Mouse (Mus musculus) left cerebral cortex, adult 8-10 months (tissue): ENCODE measurements around the gene Med12. TPM values are rescaled to one million over a fixed set of nuclear protein-coding genes. Genes with fewer than 3 reads are reported as not detected.
A peak's percentile ranks its signal among the peaks of the same experiment; 100 is the strongest.

Experiments
- DNase-seq, 2 experiments: peaks; one replicate each; pipeline ENCODE4 v3.0.0; 2022; ENCODE audit warnings: low spot score in 2 of 2
- total RNA-seq, 4 experiments: library from RNA; stranded (reverse); gene quantifications; 2 replicates each; pipeline ENCODE4 v1.2.4; 2022

Med12 gene
- total RNA-seq: 10 to 100 TPM; 20.0 to 29.2 (median 23.7) TPM

DNA sequence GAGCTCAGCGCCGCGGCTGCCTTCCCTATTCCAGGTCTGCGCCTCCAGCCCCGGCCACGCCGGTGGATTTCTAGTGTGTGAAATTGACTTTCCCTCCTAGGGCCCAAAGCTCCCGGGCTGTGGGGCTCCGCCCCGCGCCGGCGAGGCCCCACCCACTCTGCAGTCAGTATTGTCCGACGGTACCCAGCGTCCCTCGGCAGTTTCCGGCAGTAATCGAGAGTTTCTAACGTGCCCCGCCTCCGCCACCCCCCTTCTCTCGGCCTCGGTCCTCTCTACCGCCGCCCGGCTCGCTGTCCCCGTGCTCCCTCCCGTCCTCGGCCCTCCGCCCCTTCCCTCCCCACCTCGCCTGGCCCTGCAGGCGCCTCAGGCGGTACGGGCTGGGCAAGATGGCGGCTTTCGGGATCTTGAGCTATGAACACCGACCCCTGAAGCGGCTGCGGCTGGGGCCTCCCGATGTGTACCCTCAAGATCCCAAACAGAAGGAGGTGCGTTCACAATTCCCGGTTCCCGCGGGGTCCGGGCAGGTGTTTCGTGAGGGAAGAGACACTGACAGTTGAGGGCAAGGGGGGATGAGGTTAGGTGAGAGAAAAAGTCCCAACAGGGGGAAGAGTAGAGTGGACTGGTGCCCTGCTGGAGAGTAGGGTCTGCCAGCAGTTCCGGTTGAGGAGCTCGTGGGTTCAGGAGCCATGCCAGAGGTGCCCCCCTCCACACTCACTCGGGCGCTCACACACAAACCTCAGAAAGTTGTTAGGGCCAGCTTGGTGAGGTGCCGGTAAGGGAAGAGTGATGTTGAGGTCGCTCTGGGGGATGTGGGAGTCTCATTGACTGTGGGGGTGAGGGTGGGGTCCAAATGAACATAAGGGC lies at the start of gene Med12:
Gene Med12 (plus strand): TSS at position 156 of the 864 bp plus-strand sequence.
- DNase-seq: peak; percentile 50 to 76

DNA sequence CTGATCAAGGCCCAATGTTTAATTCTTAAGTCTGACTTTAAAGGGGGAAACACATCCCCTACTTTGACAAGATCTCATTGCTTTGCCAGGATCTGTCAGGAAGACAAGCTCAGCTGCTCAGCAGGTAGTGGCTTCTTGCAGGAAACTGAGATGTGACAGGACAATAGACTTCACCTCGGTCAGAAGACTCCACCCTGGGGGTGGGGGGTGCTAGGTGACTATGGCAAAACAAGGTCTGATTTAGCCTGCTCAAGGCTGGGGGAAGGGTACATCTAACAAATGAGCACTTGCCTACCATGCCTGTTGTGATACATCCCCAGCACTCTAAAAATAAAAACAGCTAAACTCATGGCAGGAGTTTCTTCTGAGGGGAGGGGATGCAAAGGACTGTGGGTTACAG lies 28.8 kb upstream of the Med12 start:
- DNase-seq: no peak

DNA sequence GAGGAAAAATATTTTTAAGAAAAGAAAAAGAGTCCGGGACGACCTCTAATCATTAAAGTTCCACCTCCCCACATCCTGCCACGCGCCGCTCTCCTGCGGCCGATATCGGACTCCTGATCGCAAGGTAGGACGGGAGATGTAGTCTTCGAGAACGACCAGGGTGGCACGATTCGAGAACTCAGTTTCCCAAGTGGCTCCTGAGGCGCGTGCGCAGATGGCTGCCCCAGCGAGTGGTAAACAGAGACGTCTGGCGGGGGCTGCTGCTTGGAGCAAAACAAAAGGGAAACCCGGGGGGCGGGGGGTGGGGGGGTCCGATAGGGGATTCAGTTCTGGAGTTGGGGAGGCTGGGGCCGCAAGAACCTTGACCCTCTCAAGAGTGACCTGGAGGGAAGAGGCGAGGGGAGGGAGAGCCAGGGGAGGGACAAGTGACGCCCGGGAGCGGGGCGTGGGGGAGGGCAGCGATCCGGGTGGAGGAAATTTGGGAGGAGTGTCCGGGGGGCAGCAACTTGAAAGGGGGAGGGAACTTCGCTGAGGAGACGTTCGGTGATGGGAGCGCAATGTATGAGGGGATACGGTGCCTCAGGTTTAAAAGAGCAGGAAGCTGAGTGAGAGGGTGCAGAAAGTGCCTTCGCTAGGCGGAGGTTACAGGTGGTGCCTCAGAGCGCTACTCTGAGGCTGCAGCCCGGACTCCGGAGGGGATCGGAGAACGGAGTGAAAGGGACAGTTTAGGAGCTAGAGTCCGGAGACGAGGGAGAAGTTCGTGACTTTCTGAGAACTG lies 19.7 kb upstream of the Med12 start, which contains the start of gene Foxo4:
Gene Foxo4 (plus strand): TSS at position 577 of the 778 bp plus-strand sequence.
- peak; percentile 50 to 86 for DNase-seq

DNA sequence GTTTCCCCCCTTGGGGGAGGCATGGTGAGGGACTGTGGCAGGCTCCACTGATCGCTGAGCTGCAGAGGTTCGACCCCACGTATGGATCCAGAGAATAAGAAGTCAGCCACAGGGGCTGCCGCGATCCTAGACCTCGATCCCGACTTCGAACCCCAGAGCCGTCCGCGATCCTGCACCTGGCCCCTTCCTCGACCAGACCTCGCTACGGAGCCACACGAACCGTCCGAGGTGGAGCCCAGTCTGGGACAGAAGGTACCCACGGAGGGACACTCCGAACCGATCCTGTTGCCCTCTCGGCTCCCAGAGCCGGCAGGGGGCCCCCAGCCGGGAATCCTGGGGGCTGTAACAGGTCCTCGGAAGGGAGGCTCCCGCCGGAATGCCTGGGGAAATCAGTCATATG lies 19.1 kb upstream of the Med12 start:
- no peak for DNase-seq

DNA sequence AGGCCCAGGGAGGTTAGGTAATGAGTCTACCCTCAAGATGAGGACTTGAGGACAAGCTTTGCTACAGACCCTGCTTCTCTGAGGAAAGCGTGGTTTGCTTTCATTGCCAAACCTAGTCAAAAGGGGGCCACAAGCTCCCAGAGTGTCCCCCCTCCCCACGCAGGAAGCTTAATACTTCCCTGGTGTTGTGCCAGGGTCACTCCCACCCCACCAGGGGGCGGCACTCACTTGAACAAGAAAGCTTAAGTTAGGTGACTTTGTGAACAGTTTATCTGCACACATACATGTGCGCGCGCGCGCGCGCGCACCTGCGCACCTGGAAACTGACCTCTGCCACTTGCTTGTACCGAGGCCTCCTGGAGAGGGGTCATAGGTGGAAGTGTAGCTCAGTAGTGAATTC lies 17.2 kb upstream of the Med12 start:
- no peak for DNase-seq

DNA sequence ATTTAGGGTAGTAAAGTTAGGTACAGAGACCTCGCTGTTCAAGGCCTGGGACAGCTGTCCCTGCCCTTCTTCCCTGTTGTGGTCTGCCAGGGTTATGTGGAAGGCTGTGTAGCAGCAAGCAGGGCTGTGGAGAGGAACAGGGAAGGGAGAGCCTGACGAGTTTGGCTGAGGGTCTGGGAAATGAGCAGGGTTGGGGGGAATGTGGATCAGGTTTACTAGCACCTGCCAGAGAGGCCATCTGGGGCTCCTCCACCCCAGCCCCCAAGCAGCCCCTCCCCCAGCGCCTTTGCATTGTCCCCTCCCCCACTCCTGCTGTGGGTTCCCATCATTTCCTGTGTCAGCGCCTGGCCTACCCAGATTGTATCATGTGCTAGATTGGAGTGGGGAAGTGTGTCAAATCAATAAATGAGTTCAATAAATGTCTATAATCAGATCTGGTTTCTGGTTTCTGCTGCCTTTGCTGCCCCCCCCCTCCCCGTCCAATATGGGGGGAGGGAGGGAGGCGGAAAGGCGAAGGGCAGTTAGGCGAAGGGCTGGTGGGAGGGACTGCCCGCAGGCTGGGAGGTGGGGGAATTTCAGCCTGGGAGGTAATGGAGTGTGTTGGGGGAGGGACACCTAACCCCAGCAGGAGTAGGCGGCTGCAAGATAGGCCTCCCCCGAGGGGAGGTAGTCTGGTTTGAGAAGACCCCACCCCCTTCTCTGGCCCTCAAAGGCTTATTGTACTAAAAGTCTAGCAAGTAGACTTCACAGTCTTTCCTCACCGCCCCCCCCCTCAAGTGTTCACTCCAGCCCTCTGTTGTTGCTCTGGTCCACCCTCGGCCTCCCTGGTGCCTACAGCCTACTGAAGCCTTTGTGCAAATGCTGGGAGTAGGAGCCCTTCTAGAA lies 13.1 kb upstream of the Med12 start:
- DNase-seq: no peak

DNA sequence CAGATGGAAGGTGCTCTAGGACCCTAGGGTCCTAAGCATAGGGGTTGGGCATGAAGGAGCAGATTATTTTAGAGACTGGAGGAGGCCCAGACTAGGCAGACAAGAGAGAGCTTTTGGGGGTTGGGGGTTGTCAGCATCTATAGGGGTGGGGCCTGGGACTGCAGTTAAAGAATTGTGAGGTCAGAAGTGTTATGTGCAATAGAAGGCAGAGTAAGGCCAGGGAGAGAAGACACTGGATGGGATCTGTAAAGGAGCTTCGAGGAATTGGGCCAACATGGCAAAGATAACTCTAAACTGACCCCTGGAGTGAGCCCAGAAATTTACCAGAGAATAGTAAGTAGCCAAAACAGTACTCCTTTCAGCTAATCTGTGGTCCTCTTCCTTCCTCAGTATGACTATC lies 9.9 kb upstream of the Med12 start, which contains the start of gene Gm614:
Gene Gm614 (minus strand): TSS at position 101 of the 400 bp plus-strand sequence.
- no peak for DNase-seq

DNA sequence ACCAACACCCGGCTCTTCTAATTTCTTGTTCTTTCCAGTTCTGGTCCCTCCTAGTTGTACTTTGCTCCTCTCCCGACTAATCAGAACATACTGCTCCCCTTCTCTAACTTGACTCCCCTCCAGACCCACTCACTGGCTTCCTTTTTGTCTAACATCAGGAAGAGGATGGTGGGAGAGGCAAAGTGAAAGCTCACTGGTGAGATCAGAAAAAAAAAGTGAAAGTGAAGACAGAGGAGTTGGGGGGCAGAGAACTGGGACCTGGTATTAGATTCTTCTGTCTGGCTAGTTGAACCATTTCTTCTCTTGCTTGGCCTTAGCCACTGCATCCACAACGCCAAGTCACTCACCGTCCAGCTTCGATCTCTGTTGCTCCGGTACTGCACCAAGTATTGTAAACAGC lies 7.2 kb upstream of the Med12 start:
- no peak for DNase-seq

DNA sequence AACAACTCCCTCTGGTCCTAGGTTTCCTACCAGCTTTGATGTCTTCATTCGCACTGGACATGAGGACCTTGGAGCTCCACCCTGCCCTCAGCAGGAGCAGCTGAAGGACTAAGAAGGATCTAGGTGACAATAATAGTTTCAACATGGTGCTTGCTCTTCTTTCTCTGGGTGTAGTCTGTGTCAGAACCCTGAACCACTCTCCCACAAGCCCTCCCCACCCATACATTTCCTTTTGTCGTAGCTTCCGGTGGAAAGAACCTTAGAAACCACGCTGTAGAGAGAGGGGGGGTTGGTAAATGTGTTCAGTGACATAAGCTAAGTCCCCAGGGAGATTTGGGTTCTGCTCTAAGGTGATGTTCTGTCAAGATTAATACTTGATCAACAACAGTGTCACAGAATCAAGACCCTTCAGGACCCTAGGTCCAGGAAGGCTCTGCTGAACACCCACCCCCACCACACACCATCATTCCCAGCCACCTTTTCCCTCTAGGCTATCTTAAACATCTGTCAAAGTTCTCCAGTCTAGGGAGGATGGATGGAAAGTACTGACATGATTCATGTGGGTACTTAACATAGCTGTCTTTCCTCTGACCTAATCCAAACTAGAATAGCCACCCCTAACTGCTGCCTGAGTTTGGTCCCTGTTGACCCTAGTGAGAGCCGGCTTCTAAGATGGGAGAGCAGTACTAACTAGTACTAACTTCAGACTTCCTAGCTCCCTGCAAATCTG lies 5.6 kb upstream of the Med12 start, which contains the start of gene Il2rg:
Gene Il2rg (minus strand): TSS at position 231 of the 730 bp plus-strand sequence.
- DNase-seq: no peak

DNA sequence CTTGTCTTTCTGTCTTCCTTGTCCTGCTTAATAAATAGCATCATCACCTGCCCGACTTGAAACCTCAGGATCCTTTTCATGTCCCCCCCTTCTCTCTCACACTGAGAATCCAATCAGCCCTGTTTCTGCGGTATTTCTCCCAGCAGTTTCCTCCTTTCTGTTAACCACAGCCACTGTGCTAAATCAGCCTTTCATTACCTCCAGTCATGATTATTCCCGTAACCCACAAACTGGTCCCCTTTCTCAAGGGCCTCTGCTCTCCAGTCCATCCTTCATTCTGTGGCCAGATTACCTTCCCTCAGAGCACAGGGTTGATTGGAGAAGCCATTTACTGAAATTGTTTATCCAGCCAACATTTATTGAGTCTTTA lies 5.1 kb upstream of the Med12 start, which contains the start of gene Gm20489:
Gene Gm20489 (minus strand): TSS at position 269 of the 370 bp plus-strand sequence.
- DNase-seq: no peak

DNA sequence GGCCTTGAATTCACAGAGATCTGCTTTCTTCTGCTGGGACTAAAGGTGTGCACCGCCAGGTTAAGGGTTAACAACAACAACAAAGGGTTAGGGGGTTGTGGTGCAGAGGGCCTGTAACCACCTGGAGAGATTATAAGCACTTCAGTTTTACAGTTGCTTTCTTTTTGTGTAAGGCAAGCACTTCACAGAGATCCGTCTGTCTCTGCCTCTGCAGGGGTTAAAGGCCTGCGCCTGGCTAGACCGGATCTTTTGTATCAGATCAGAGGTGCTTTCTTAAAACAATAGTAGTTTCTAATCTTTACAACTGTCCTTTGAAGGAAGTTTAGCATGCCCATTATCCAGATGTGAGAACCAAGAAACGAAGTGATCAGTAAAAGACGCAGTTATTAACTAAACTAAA lies 420 bp upstream of the Med12 start:
- no peak for DNase-seq

DNA sequence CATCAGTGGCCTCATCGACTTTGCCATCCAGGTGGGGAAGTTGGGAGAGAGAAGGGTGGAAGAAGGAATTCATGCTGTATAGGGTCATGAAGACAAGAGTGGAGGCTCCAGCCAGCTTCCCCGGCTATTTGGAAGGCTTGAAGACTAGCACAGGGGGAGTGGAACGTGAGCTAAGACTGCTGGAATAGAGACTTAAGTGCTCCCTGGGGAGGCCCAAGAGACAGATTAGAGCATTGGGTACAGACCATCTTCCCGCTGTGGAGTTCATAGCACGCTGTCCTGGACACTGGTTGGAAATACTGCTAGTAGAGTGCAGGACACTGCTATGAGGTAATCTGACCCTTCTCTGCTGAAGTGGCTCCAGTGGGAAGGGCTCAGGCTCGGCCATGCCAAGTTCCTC lies 9.0 kb downstream of the Med12 start:
- no peak for DNase-seq

DNA sequence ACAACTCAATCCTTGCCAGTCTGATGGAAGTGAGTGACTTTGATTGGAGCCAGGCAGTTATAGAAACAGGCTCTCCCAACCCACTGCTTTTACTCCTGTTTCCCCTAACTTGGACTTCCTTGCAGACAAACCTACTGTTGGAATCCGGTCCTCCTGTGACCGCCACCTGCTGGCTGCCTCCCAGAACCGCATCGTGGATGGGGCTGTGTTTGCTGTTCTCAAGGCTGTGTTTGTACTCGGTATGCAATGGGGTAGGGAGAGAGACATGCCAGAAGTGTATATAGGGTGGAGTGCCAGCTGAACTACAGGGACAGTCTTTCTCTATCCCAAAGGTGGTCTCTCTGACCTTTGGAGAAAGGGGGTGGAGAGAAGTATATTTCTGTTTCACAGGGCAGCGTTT lies 11.7 kb downstream of the Med12 start:
- DNase-seq: no peak

DNA sequence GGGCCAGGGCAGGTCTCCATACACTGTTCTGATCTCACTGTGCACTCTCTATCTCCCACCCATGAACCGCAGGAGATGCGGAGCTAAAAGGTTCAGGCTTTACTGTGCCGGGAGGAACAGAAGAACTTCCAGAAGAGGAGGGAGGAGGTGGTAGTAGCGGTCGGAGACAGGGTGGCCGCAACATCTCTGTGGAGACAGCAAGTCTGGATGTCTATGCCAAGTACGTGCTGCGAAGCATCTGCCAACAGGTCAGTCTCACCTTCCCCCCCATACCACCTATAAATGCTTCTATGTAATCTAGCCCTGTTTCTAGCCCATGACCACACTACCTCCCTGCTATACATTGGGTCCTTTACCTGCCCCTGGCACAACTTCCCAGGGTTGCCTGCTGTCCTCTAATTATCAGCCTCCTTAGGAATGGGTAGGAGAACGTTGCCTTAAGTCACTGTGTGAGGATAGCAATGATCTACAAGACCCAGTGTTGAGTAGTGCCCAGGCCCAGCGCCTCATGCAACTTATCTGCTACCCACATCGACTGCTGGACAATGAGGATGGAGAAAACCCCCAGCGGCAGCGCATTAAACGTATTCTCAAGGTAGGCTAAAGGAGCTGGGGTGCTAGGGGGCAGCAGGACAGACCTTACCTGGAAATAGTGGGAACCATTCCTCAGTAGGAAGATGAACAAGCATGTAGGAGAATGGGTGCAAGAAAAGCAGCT lies 12.3 kb downstream of the Med12 start:
- DNase-seq: no peak

DNA sequence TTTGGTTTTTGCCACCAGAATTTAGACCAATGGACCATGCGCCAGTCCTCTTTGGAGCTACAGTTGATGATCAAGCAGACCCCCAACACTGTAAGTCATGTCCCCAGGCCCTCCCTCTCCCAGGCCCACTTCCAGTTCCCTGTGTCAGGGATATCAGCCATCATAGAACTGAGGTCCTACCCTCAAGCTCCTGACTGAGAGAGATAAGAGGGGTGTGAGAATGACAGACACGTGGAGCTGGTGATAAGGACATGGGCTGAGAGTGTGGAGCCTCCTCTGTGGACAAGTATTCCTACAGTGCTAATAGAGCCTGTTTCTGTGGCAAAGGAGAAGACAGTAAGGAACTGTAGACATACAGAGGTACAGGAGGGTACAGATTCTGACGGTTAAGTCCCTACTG lies 13.7 kb downstream of the Med12 start:
- DNase-seq: no peak

DNA sequence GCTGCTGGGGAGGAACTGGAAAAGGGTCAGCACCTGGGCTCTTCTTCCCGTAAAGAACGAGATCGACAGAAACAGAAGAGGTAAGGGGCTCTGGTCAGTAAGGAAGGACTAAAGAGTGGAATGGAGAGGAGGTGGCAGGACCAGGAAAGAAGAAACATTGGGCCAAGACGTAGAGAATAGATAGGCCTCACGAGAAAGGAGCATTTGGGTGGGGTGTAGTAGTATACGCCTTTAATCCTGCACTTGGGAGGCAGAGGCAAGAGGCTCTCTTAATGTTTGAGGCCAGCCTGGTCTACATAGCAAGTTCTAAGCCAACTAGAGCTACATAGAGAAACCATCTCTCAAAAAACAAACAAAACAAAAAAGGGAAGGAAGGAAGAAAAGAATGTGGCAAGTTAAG lies 14.6 kb downstream of the Med12 start:
- DNase-seq: no peak

DNA sequence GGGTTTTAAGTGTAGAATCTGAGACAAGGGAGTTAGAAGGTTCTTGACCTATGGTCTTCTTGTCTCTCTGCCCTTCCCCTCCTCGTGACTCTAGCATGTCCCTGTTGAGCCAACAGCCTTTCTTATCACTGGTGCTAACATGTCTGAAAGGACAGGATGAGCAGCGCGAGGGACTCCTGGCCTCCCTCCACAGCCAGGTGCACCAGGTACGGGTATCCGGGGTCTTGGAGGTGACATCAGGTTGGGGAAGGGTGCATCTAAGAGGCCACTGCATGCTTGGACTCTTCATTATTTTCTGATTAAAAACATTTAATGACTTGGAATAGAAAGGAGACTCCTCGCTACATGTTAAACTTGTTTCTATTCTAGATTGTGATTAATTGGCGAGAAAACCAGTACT lies 15.2 kb downstream of the Med12 start:
- DNase-seq: no peak

DNA sequence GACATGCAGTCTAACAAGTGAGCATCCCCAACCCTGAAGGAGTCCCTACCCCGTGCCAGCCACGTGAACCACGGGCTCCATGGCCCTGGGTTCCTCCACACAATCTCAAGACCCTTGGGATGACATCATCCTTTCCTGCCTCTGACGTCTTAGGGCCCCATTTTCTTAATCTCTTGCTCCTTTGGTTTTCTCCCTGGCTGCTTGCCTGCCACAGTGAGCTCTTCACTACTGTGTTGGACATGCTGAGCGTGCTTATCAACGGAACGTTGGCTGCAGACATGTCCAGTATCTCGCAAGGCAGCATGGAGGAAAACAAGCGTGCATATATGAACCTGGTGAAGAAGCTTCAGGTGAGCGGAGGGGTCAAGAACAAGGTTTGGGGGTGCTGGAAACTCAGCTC lies 16.3 kb downstream of the Med12 start:
- DNase-seq: no peak

DNA sequence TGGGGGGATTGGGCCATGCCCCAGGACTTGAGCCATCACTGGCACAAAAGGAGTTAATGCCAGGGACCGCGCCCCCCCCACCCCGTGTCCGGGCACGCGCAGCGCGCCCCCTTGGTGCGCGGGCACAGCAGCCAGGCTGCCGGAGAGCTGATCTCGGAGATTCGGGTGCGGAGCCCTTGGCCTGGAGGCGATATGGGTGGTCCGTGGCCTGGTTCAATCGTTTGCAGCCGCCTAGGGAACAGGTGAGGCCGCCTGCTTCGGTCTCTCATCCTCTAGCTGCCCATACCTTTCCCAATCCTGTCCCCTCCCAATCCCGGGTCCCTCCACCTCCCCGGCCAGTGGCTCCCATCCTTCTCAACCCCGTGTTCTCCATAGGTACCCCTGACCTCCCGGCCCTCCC lies 25.2 kb downstream of the Med12 start, which contains the start of gene Nlgn3:
Gene Nlgn3 (plus strand): TSS at position 114 of the 400 bp plus-strand sequence.
- DNase-seq: peak in 1 of 2 experiments; percentile 36
